Mouse (Mus musculus): ENCODE results near the gene Tmem40. TPM values are rescaled to one million over a fixed set of nuclear protein-coding genes. Genes with fewer than 3 reads are reported as not detected.

The Tmem40 gene
- polyA plus RNA-seq, 1 experiment from 2014 or later, result 0.75 TPM

DNA sequence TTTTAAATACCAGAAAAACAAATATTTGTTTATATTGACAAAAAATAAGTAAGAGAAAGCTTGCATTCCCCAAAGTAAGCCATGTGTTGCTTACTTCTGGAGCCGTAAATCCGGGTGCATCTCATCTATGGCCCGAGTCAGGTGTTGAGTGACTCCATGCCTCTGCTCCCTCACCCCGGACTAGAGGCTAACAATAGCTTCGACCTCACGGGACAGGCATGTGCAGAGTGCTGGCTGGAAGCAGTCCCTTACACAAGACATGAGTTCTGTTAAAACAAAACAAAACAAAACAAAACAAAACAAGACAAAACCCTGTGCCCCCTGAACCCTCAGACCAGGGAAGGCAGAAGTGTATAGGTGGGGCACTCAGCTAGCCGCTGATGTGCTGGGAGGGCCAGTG is 67.1 kb downstream of the Tmem40 start:
- H3K9ac ChIP-seq (replicated peaks), result no peak overlapping the region
- no peaks in the 10 kb centered on the region for H3K9me3 ChIP-seq
- H3K4me1 ChIP-seq, result no peaks in the 10 kb centered on the region
- no peak overlapping the region for H3K4me3 ChIP-seq
- no peak overlapping the region for H3K27ac ChIP-seq (replicated peaks)
- ATAC-seq (replicated peaks), result no peak
- no peaks in the 10 kb centered on the region for H3K36me3 ChIP-seq
- H3K4me2 ChIP-seq (replicated peaks), result no peak overlapping the region
- no peaks in the 10 kb centered on the region for H3K27me3 ChIP-seq
- 56% methylated on average over 7 of the region's 7 CpGs for whole genome bisulfite sequencing

DNA sequence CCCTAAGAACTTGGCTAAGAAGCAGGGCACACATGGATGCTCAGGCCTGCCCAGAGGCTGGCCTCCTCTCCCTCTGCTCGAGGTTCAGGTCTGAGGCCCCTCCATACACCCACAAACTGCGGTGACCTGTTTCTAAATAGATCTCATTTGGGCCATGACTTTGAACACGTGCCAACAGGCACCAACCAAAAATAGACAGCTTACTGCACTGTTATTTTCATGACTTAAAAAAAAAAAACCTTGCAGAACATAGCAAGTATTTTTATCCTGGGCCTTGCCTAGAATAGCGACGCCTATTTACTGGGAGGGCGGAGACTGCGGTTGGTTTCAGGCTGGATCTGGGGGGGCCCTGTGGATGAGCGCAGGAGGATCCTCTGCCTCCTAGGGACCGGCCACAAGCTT is 67.8 kb downstream of the Tmem40 start:
- 54% methylated on average over 9 of the region's 9 CpGs for WGBS
- Histone ChIP-seq H3K4me1 (no peaks in the 10 kb centered on the region), H3K27me3 (no peaks in the 10 kb centered on the region), H3K4me3 (no peak overlapping the region), H3K36me3 (no peaks in the 10 kb centered on the region), H3K9ac (replicated peaks) (no peak overlapping the region), H3K4me2 (replicated peaks) (no peak overlapping the region), H3K9me3 (no peaks in the 10 kb centered on the region), H3K27ac (replicated peaks) (no peak overlapping the region)
- ATAC-seq (replicated peaks), result no peak

DNA sequence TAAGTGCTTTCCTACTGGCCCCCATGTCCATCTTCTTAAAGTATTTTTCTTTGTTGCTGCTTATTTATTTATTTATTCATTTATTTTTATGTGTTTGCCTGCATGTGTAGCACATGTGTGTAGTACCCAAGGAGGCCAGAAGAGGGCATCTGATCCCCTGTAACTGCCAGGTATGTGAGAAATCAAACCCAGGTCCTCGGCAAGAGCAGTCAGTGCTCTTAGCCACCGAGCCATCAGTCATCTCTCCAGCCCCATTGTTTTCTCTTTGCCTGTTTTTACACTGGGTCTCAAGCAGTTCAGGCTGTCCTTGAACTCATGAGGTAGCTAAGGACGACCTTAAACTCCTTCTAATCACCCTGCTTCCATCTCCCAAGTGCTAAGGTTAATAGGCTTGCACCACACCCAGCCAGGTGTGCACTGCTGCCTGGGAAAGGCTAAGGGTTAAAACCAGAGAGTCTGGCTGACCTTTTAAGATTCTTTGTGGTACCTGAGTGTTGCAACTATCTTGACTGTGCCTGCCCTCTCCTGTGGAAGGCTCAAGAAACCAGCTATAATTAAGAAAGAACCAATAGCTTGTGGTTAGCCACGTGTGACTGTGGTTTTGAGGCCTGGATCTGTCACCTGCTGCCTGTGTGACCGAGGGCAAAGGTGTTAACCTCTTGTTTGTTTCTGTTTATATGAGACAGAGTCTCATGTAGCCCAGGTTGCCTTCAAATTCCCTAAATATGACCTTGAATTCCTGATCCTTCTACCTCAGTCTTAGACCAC is 69.1 kb downstream of the Tmem40 start:
- no peak for ATAC-seq (replicated peaks)
- Histone ChIP-seq H3K4me1 (no peaks in the 10 kb centered on the region), H3K27ac (replicated peaks) (no peak overlapping the region), H3K9me3 (no peaks in the 10 kb centered on the region), H3K36me3 (no peaks in the 10 kb centered on the region), H3K9ac (replicated peaks) (no peak overlapping the region), H3K27me3 (no peaks in the 10 kb centered on the region), H3K4me2 (replicated peaks) (no peak overlapping the region), H3K4me3 (no peak overlapping the region)
- WGBS, result 60% methylated on average over 5 of the region's 5 CpGs

DNA sequence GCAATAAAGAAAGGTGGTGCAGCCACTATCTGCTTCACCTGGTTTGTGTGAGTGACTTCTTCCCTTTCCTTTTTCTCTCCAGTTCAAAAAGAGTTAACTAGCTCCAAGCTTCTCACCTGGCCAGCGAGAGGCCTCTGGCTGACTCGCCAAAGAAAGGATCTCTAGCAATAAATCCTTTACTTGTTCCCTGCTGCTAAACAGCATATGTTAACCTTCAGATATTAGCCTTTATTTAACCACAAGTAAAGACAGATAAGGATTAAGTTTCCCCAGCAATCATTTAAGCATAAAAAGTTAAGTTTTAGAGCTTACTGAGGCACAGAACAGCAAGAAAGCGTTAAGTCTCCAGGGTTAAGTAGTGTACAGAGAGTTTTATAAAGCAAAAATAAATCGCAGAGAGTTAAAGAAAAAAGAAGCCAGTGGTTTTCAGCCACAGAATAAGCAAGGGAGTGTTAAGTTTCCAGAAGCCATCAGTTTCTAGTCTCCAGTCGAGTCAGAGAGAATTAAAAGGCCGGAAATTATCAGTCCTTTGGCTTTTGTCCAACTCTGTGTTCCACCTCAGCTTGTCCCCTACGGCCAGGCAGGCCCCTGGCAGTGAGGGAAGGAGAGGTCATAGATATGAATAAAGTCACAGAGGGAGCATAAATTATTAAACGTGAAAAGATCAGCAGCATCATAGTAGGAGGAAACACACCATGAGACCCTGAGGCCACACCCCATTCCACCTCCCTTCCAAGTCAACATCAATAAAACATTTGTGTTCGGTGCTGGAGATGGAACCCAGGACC is 69.9 kb downstream of the Tmem40 start:
- Histone ChIP-seq H3K27me3 (no peaks in the 10 kb centered on the region), H3K4me3 (no peak overlapping the region), H3K27ac (replicated peaks) (no peak overlapping the region), H3K36me3 (no peaks in the 10 kb centered on the region), H3K4me2 (replicated peaks) (no peak overlapping the region), H3K4me1 (no peaks in the 10 kb centered on the region), H3K9ac (replicated peaks) (no peak overlapping the region), H3K9me3 (no peaks in the 10 kb centered on the region)
- 66% methylated on average over 9 of the region's 9 CpGs for WGBS
- no peak for ATAC-seq (replicated peaks)

DNA sequence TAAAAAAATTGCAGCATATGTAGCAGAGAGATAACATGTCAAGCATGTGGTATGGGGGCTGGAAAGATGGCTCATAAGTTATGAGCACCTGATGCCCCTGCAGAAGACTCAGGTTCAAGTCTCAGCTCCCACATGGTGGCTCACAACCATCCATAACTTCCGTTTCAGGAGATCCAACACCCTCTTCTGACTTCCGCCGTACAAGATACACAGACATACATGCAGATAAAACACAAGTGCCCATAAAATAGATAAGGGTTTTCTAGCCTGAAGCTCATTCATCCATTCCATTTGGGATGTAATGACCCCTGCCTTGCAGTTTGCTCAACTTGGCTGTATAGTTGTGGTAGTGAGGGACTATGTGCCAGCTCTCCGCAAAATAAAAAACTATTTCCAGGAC is 72.1 kb downstream of the Tmem40 start:
- H3K4me3 ChIP-seq, result no peak overlapping the region
- H3K9me3 ChIP-seq, result no peaks in the 10 kb centered on the region
- no peaks in the 10 kb centered on the region for H3K4me1 ChIP-seq
- H3K4me2 ChIP-seq (replicated peaks), result no peak overlapping the region
- H3K27me3 ChIP-seq, result no peaks in the 10 kb centered on the region
- H3K9ac ChIP-seq (replicated peaks), result no peak overlapping the region
- WGBS, result 91% methylated on average over 4 of the region's 4 CpGs
- ATAC-seq (replicated peaks), result no peak
- H3K36me3 ChIP-seq, result no peaks in the 10 kb centered on the region
- H3K27ac ChIP-seq (replicated peaks), result no peak overlapping the region

DNA sequence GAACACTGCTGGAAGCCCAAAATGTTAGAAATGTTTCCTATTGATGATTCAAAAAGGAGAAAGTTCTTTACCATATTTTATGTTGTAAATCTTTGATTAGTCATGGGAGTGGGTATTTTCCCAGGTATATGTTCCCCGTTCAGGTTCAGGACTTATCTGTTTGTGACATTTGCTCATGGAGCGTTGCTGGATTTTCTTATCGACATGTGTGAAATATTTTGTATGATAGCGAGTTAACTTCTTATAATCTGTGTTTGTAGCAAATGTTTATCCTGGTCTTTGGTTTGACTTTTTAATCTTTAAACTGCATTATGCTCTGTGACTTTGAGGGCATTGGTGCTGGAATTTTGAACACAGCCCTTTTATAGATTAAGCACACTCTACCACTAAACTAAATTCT is 73.6 kb downstream of the Tmem40 start:
- no peaks in the 10 kb centered on the region for H3K4me1 ChIP-seq
- no peak overlapping the region for H3K4me2 ChIP-seq (replicated peaks)
- no peaks in the 10 kb centered on the region for H3K36me3 ChIP-seq
- H3K9ac ChIP-seq (replicated peaks), result no peak overlapping the region
- no peaks in the 10 kb centered on the region for H3K9me3 ChIP-seq
- no peaks in the 10 kb centered on the region for H3K27me3 ChIP-seq
- WGBS, result 87% methylated on average over 4 of the region's 4 CpGs
- no peak overlapping the region for H3K27ac ChIP-seq (replicated peaks)
- ATAC-seq (replicated peaks), result no peak
- no peak overlapping the region for H3K4me3 ChIP-seq

DNA sequence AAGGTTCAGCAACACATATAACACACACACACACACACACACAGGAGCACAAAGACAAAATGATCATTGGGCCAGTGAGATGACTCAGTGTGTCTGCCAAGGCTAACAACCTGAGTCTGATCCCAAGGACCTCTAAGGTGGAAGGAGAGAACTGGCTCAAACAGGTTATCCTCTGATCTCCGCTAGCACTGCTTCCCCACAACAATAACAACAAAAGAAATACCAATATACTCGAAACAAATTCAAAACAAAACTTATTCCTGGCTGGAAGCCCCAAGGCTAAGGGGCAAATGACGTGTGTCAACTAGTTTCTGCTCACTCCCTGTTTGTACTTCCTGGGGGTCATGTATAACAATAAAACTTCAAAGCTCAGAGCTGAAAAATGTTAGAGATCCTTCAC is 74.5 kb downstream of the Tmem40 start:
- no peaks in the 10 kb centered on the region for H3K36me3 ChIP-seq
- ATAC-seq (replicated peaks), result no peak
- H3K27me3 ChIP-seq, result no peaks in the 10 kb centered on the region
- H3K27ac ChIP-seq (replicated peaks), result no peak overlapping the region
- no peaks in the 10 kb centered on the region for H3K9me3 ChIP-seq
- WGBS, result 66% methylated on average over 3 of the region's 3 CpGs
- H3K9ac ChIP-seq (replicated peaks), result no peak overlapping the region
- H3K4me3 ChIP-seq, result no peak overlapping the region
- no peak overlapping the region for H3K4me2 ChIP-seq (replicated peaks)
- H3K4me1 ChIP-seq, result no peaks in the 10 kb centered on the region

DNA sequence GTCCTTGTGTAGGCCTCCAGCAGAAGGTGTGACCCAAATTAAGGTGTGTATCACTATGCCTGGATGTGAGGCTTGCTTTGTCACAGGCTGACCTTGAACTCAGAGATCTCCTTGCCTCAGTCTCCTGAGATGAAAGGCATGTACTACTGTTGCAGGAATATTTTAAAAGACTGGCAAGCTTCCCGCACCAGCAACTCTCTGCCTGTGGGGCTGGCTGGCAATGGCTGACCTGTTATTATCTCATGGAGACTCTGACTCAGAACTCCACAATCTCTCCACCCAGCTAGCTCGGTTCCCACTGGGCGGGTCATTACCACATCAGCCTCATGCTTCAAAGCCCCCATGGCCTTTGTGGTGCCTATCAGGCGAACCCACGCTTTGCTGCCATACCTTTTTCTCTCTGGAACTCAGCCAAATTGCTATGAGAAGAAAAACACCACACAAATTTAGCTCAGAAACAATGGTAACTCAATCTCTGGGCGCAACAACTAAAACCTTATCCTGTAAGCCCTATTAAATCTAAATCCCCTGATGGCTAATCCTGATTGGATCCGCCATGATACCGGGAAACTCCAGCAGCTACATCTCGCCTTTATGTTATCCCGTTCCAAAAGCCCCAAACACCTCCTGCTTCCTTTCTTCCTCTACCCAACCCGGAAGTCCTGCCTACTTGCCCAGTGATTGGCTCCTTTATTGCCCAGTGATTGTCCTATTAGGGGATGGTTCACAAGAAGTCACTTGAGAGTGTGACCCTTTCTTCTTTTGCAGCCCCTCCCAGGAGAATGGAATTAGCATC is 77.2 kb downstream of the Tmem40 start:
- Histone ChIP-seq H3K9me3 (no peaks in the 10 kb centered on the region), H3K9ac (replicated peaks) (no peak overlapping the region), H3K27ac (replicated peaks) (no peak overlapping the region), H3K27me3 (no peaks in the 10 kb centered on the region), H3K4me2 (replicated peaks) (no peak overlapping the region), H3K4me1 (no peaks in the 10 kb centered on the region), H3K36me3 (no peaks in the 10 kb centered on the region), H3K4me3 (no peak overlapping the region)
- ATAC-seq (replicated peaks), result no peak
- WGBS, result 46% methylated on average over 11 of the region's 11 CpGs

DNA sequence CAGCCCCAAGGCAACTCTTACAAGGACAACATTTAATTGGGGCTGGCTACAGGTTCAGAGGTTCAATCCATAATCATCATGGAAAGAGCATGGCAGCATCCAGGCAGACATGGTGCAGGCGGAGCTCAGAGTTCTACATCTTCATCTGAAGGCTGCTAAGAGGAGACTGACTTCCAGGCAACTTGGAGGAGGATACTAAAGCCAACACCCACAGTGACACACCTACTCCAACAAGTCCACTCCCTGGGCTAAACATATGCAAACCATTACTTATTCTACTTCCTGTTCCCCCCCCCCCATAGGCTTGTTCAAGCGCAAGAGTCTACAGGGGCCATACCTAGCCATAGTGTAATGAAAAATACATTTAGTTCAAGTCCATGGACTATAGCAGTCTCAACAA is 77.9 kb downstream of the Tmem40 start:
- H3K27ac ChIP-seq (replicated peaks), result no peak overlapping the region
- 96% methylated on average over 2 of the region's 2 CpGs for WGBS

DNA sequence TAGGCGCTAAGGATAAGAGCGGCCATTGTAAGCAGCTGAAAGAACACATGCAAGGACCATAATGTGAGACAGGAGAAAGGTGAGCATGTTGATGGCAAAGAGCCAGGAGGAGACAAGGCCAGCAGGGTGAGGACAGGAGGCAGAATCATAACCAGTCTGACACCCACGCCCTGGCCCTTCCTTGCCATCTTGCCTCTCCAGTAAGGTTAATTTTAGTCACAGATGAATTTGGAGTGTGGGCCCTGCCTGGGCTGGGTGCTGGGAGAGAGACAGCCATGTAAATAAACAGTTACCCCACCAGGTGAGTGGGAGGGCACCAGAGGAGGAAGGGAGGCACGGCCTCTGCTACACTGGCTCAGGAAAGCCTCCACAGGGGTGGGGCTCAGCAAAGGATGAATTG is 81.1 kb downstream of the Tmem40 start:
- Histone ChIP-seq H3K9ac (replicated peaks) (no peak overlapping the region), H3K4me2 (replicated peaks) (no peak overlapping the region), H3K4me1 (peaks cover 4% of the 10 kb centered on the region), H3K27me3 (no peaks in the 10 kb centered on the region), H3K4me3 (no peak overlapping the region), H3K27ac (replicated peaks) (no peak overlapping the region), H3K36me3 (no peaks in the 10 kb centered on the region), H3K9me3 (no peaks in the 10 kb centered on the region)
- 83% methylated on average over 4 of the region's 4 CpGs for WGBS
- ATAC-seq (replicated peaks), result no peak

More for the DNA sequence above, 77.9 kb downstream of the Tmem40 start:
- Histone ChIP-seq H3K4me1 (no peaks in the 10 kb centered on the region), H3K36me3 (no peaks in the 10 kb centered on the region), H3K4me2 (replicated peaks) (no peak overlapping the region), H3K9ac (replicated peaks) (no peak overlapping the region), H3K4me3 (no peak overlapping the region), H3K27me3 (no peaks in the 10 kb centered on the region), H3K9me3 (no peaks in the 10 kb centered on the region)
- ATAC-seq (replicated peaks), result no peak

All from forebrain, embryonic 15.5 days (tissue).